Mouse (Mus musculus): ENCODE data around the gene Ggnbp2. TPM values are rescaled to one million over a fixed set of nuclear protein-coding genes. Genes with fewer than 3 reads are reported as not detected.

The Ggnbp2 gene
- polyA plus RNA-seq (2014; fragmentation: Illumina TruSeq; extraction: RNeasy Lipid Tissue Mini Kit (QIAGEN cat#74804); ENCODE audit: low replicate concordance) = 529 TPM

DNA sequence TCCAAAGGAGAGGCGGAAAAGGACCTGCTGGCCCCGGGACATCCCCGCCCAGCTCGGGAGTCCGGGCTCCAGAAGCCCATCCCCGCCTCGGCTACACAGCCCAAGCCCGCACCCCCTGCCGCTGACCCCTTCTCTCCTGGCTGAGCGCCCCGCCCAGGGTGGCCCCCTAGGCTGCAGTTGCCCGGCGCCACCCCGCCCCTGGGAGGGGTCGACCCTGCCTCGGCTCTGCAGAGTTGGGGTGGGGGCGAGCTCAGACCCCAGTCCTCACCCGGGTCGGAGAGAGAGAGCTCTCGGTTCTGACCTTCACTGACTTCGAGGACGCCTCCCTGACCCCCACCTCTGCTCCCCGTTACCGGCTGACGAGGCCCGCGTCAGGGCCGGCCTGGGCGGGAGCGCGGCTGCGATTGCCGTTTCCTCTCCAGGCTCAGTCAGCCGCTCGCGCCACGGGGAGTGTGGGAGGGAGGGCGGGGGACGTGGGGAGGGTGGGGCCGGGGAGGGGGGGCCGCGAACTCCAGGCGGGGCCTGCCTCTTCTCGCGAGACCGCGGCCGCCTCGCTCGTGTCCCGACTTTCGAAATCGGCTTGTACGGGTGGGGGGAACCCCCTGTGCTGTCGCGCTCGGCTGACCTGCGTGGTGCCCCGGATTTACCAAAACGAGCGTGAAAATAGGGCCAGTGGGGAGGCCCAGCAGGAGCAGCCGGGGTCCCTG is at the start of gene Ggnbp2:
Gene Ggnbp2 (minus strand): TSS at position 481 of the 707 bp plus-strand sequence.

DNA sequence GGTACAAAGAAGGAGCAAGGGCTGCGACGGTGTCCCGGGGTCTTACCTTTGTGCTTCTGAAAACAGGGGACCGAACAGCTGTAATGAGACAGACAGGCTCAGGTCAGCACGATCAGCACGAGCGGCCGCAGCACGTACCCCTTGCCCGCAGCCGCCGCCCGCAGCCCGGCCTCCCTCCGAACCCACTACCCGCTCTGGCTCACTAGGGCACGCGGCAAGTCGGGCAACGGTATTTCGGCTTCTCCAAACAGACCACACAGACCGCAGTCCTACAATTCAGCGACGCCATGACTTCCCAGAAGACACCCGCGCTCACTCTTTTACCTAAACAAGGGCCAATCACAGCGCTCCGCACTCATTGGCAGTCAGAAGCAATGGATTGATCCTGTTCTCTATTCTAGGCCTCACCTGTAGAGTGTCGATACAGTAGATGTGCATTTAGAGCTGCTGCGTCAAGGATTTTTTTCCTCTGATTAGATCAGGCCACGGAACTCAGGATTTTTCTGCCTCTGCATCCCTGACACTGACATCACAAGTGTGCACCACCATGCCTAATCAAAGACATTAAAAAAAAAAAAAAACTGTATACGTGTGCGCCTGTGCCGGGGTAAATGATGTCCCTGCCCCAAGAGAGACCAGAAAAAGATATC is 45.6 kb upstream of the Ggnbp2 start, which contains the start of gene Znhit3:
Gene Znhit3 (minus strand): TSS at position 314 of the 650 bp plus-strand sequence.

DNA sequence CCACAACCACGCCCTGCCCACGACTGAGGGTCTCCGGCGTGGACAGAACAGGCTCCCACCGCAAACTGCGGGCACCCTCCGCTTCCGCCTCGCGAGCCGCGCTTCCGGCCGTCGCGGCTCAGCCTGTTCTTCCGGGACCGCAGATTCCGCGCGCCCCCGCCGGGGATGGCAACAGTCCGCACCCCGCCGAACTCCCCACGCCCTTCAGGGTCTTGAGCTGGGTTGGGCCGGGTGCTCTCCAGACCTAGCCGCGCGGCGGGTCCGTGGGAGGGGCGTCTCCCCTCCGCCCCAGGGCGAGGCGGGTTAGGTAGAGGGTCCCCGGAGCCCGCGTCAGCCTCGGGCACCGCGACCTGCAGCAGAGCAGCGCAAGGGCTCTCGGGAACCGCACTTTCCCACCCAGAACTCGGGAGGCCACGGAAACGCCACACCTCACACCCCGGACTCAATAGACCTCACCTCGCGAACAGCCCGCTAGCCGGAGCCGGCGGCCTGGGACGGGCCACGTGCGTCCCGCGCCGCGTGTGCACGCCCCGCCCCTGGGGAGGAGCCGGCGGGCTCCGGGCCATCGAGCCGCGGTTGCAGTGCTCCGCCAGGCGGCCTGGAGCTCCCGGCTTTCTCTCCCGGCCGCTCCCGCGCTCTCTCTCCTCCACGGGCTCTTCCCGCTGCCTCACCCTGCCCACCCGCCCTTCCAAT is 9.3 kb upstream of the Ggnbp2 start, which contains the start of the genes Myo19 and Pigw:
Gene Myo19 (plus strand): TSS at position 377 of the 693 bp plus-strand sequence.
Gene Pigw (minus strand): TSS at position 514 of the 693 bp plus-strand sequence.

DNA sequence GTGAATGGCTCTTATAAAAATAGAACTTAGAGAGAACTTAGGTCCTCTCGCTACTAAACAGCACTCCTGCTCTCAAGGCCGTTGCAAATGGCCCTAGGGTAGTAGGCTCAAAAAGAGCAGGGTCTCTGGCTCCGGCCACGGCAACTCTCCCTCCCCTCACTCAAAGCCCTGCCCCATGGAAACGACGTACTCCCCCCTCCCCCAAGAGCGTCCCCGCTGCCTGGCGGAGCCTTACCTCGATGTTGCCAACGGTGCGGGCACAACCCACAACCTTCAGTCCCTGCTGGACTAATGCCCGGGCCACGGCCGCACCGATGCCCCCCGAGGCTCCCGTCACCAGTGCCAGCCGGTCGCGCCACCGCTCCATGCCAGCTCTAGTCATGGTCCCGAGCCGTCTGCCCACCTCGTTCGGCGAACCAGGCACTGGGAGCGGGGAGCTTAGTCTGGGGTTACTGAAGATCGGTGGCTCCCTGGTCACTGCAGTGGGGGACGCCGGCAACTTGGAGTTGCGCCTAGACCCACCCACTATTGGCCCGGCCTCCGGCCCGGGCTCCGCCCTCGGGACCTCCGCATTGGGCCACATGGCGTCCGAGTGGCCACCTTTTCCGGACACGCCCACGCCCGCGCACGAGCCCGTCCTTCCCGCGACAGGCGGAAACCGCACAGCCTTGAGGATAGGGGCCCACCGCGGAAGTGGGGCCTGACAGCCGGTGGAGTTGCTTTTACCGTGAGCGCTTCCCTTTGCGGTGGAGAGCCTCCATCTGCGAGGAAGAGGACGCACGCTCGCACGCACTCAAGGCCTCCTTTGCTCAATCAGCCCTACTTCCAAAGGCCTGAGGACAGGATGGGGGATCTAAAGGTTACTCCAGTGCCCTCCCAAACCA is 41.9 kb downstream of the Ggnbp2 start, which contains the start of gene Dhrs11:
Gene Dhrs11 (minus strand): TSS at position 479 of the 884 bp plus-strand sequence.

DNA sequence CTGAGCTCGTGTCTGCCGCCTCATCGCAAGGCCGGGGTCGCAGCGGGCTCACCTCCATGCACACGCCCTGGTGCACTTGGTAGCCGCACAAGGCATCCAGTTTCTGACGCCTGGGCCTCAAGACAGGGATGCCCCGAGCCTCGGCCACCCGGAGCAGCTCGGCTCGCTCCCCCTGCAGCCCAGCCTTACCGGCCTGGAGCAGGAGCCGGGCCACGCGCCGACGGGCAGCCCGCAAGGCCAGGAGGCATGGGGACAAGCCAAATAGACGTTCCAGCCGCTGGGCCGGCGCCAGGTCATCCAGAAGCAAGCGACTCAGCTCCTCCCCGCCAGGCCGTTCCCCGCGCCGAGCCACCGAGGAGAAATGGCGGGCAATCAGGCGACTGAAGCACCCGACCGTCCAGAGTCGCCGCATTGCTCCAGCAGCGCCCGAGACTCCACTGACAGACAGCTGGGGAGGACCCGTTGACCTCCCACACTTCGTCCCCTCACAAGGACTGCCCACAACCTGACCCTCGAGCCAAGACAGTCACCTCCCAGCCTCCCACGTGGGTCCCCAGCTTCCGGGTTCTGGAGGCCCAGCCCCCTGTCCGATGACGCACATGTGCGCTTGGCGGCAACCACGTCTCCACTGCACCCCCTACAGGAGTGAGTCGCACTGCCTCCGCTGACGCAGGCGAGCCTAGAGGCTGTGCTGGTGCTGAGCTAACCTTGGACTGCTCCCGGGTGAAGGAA is 51.5 kb downstream of the Ggnbp2 start, which contains the start of gene Mrm1:
Gene Mrm1 (minus strand): TSS at position 555 of the 732 bp plus-strand sequence.

Other genes starting within 250 kb of the Ggnbp2 start
- gene Mrm1, start 51.3 kb downstream of the Ggnbp2 start, polyA plus RNA-seq (2014; fragmentation: Illumina TruSeq; extraction: RNeasy Lipid Tissue Mini Kit (QIAGEN cat#74804); ENCODE audit: low replicate concordance) = 2.6 TPM
- gene Dhrs11, start 41.8 kb downstream of the Ggnbp2 start, polyA plus RNA-seq (2014; fragmentation: Illumina TruSeq; extraction: RNeasy Lipid Tissue Mini Kit (QIAGEN cat#74804); ENCODE audit: low replicate concordance) = 68.3 TPM
- gene Myo19, start 9.3 kb upstream of the Ggnbp2 start, polyA plus RNA-seq (2014; fragmentation: Illumina TruSeq; extraction: RNeasy Lipid Tissue Mini Kit (QIAGEN cat#74804); ENCODE audit: low replicate concordance) = 8.6 TPM
- 17.0 TPM for gene Pigw, start 9.5 kb upstream of the Ggnbp2 start, polyA plus RNA-seq (2014; fragmentation: Illumina TruSeq; extraction: RNeasy Lipid Tissue Mini Kit (QIAGEN cat#74804); ENCODE audit: low replicate concordance)
- 4.0 TPM for gene Znhit3, start 45.5 kb upstream of the Ggnbp2 start, polyA plus RNA-seq (2014; fragmentation: Illumina TruSeq; extraction: RNeasy Lipid Tissue Mini Kit (QIAGEN cat#74804); ENCODE audit: low replicate concordance)
- gene Car4, start 87.0 kb upstream of the Ggnbp2 start, polyA plus RNA-seq (2014; fragmentation: Illumina TruSeq; extraction: RNeasy Lipid Tissue Mini Kit (QIAGEN cat#74804); ENCODE audit: low replicate concordance) = 86.7 TPM

Data from small intestine, adult 10 weeks (tissue).